Mouse (Mus musculus) lung, postnatal 0 days (tissue): Measurements from ENCODE around the gene Itpr1. TPM values are rescaled to one million over a fixed set of nuclear protein-coding genes. Genes with fewer than 3 reads are reported as not detected.

Experiments used
- ATAC-seq: fragments of 200-750 bp; cut with Nextera tagmentation; 2 replicates; pipeline ENCODE4 v1.8.0; 2017; ENCODE audit warnings: moderate library complexity
- DNase-seq: peaks from one replicate; pipeline ENCODE4 v3.0.0-alpha.2; 2016; ENCODE audit warnings: low spot score
- H3K27ac ChIP-seq: fragments of 300-500 bp; sonication (generic); 2 replicates; pipeline ENCODE4 v1.5.1; 2014; ENCODE audit warnings: antibody characterized with exemption, mild to moderate bottlenecking, low read length, mixed read lengths
- H3K27me3 ChIP-seq: fragments of 300-500 bp; sonication (generic); replicated peaks from 2 replicates; pipeline ENCODE4 v1.6.1; 2014; ENCODE audit warnings: low read length, mixed read lengths; ENCODE audit not compliant: insufficient read depth
- H3K36me3 ChIP-seq: fragments of 300-500 bp; sonication (generic); 2 replicates; pipeline ENCODE4 v1.6.1; 2014; ENCODE audit warnings: low read length, mixed read lengths; ENCODE audit not compliant: insufficient read depth
- H3K4me1 ChIP-seq: fragments of 300-500 bp; sonication (generic); 2 replicates; pipeline ENCODE4 v1.6.1; 2014; ENCODE audit warnings: antibody characterized with exemption, low read depth, low read length, mixed read lengths; ENCODE audit not compliant: insufficient read depth
- H3K4me2 ChIP-seq: fragments of 300-500 bp; sonication (generic); replicated peaks from 2 replicates; pipeline ENCODE4 v1.6.1; 2014; ENCODE audit warnings: low read depth, mild to moderate bottlenecking, low read length, moderate library complexity, mixed read lengths
- H3K4me3 ChIP-seq: fragments of 300-500 bp; sonication (generic); 2 replicates; pipeline ENCODE4 v1.5.1; 2014; ENCODE audit warnings: low read depth, low read length
- H3K9ac ChIP-seq: fragments of 300-500 bp; sonication (generic); replicated peaks from 2 replicates; pipeline ENCODE4 v1.6.1; 2014; ENCODE audit warnings: low read depth, mild to moderate bottlenecking
- H3K9me3 ChIP-seq: fragments of 300-500 bp; sonication (generic); 2 replicates; pipeline ENCODE4 v1.6.1; 2016; ENCODE audit warnings: low read length, mixed read lengths
- CTCF ChIP-seq: IDR thresholded peaks from 2 replicates; pipeline ENCODE4 v1.5.1; 2016; ENCODE audit warnings: antibody characterized with exemption, mild to moderate bottlenecking
- EP300 ChIP-seq: IDR thresholded peaks from 2 replicates; pipeline ENCODE4 v1.6.1; 2016; ENCODE audit warnings: antibody characterized with exemption, mild to moderate bottlenecking, control low read depth
- WGBS: fragments of 180-500 bp; shearing (Covaris S2); extraction: QIAGEN DNeasy Blood & Tissue Kit; methylation state at CpG from one replicate; pipeline ENCODE4 v1.1.7; 2014; 5-methylcytosine and 5-hydroxymethylcytosine counted together
- polyA plus RNA-seq: library from polyadenylated mRNA; unstranded; fragments of >200 nt; fragmentation: Nextera tagmentation; extraction: Ambion mirVana; gene quantifications from 2 replicates; pipeline ENCODE4 v1.2.1, GENCODE M21; 2015

Gene Itpr1
- polyA plus RNA-seq, 1 experiment from 2014 or later = 9.2 TPM

DNA sequence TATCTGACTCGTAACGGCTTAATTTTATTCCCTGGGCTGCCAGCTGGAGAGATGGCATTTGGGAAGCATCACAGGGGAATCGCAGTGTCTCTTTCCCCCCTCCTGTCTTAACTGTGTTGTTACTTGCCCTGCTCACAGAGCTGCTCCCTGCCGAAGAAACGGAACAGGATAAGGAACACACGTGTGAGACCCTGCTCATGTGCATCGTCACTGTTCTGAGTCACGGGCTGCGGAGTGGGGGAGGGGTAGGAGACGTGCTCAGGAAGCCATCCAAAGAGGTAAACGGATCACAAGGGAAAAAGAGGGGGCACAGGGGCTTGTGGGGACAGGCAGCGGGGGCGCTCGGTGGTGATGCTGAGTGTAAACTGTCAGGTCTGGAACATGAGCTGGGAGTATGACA lies 305.7 kb downstream of the Itpr1 start:
- TF ChIP-seq CTCF (no peak), EP300 (no peak)
- no peak overlapping the region for H3K27ac ChIP-seq
- H3K4me3 ChIP-seq = no peak overlapping the region
- DNase-seq = no peak
- H3K36me3 ChIP-seq = no peaks in the 10 kb centered on the region
- no peak overlapping the region for H3K9ac ChIP-seq
- no peak overlapping the region for H3K4me2 ChIP-seq
- no peaks in the 10 kb centered on the region for H3K9me3 ChIP-seq
- ATAC-seq = no peak
- H3K27me3 ChIP-seq = no peaks in the 10 kb centered on the region
- 58% methylated on average over 14 of the region's 14 CpGs for WGBS
- peaks cover 3% of the 10 kb centered on the region; the same call in 1 of the 2 replicates for H3K4me1 ChIP-seq

DNA sequence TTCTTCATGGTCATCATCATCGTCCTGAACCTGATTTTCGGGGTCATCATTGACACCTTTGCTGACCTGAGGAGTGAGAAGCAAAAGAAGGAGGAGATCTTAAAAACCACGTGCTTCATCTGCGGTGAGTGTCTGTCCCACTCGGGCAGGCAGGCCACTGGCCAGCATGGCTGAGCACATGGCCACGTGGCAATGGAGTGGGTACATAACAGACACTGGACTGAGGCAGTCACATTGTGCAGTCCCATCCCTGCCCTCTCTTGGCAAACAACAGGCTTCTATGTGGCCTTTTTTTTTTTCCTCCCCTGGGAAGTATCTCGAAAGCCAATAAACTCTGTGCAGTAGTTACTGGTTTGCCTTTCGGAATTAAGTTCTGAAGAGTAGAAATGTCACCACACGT lies 306.4 kb downstream of the Itpr1 start:
- Histone ChIP-seq H3K4me3 (no peak overlapping the region), H3K4me2 (no peak overlapping the region), H3K36me3 (no peaks in the 10 kb centered on the region), H3K4me1 (peaks cover 3% of the 10 kb centered on the region; the same call in 1 of the 2 replicates), H3K9ac (no peak overlapping the region), H3K27me3 (no peaks in the 10 kb centered on the region), H3K27ac (no peak overlapping the region), H3K9me3 (no peaks in the 10 kb centered on the region)
- ATAC-seq (no peak), DNase-seq (no peak)
- TF ChIP-seq EP300 (no peak), CTCF (no peak)
- WGBS = 84% methylated on average over 9 of the region's 9 CpGs

DNA sequence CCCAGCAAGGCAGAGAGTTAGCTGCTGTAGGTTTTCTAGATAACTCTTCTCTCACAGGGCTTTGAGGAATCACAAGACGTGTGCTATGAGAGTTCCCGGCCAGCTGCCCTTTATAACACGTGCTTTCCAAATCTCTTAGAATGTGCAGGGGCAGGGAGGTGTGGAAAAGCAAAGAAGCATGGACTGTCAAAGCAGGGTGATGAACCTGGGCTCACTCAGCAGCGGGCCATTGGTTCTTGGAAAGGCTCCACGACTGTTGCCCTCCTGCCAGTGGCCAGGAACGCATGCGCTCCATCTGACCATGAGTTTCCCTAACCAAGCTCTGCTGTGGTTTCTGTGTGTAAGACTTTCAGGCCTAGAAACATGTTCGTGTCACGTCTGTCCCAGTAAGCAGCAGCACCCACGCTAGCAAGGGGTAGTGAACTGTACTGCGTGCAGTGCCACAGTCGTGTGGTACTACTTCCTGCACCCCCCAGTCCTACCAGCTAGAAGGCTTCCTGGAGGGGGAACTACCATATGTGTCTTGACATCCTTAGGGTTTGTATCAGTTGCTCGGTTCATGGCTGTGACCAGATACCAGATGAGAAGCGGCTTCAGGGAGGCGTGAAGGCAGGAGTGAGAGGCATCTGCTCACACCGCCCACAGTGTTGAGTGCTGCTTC lies 311.2 kb downstream of the Itpr1 start:
- H3K36me3 ChIP-seq = no peaks in the 10 kb centered on the region
- H3K4me3 ChIP-seq = no peak overlapping the region
- H3K4me1 ChIP-seq = no peaks in the 10 kb centered on the region
- no peak overlapping the region for H3K9ac ChIP-seq
- 91% methylated on average over 16 of the region's 16 CpGs for WGBS
- ATAC-seq = no peak
- H3K27ac ChIP-seq = no peak overlapping the region
- DNase-seq = no peak
- H3K27me3 ChIP-seq = no peaks in the 10 kb centered on the region
- no peak overlapping the region for H3K4me2 ChIP-seq
- TF ChIP-seq EP300 (no peak), CTCF (no peak)
- H3K9me3 ChIP-seq = no peaks in the 10 kb centered on the region

DNA sequence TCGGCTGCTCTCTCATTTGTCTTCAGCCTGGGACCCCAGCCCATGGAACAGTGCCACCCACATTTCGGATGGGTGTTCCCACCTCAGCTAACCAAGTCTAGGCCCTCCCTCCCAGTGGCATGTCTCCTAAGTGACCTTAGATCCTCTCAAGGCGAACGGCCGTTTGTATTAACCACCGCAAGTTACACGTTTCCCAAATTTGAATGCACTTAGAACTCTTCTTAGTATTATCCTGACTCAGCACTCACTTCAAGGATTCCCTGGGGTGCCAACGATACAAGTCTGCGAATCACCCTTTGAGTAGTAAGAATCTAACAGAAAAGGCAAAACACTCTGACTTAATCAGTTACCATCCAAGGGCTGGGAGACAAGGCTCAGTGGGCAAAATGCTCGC lies 311.7 kb downstream of the Itpr1 start:
- TF ChIP-seq EP300 = no peak
- TF ChIP-seq CTCF = no peak
- Histone ChIP-seq H3K36me3 (no peaks in the 10 kb centered on the region), H3K4me3 (no peak overlapping the region), H3K4me2 (no peak overlapping the region), H3K27me3 (no peaks in the 10 kb centered on the region), H3K9me3 (no peaks in the 10 kb centered on the region), H3K27ac (no peak overlapping the region), H3K9ac (no peak overlapping the region), H3K4me1 (no peaks in the 10 kb centered on the region)
- DNase-seq = no peak
- WGBS = 91% methylated on average over 10 of the region's 10 CpGs
- no peak for ATAC-seq

DNA sequence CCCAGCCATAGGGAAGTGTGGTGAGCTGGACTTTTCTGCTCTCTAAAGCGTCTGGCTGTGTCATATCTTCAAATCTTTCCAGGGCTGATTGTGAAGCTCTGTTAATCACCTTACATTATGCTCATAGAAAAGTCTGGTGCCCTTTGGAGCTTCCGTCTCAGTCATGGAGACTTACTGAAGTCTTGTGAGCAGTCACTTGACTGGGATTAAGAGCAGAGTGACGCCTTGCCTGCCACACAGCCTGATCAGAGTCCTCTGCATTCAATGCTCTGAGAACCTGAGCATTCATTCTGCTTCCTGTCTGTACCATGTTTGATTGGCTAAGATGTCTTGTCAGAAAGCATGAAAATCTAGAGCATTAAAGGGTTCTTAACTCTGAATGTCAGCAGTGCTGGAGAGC lies 314.7 kb downstream of the Itpr1 start:
- DNase-seq = no peak
- TF ChIP-seq EP300 (no peak), CTCF (no peak)
- Histone ChIP-seq H3K36me3 (no peaks in the 10 kb centered on the region), H3K4me3 (no peak overlapping the region), H3K4me1 (peaks cover 6% of the 10 kb centered on the region; the same call in 1 of the 2 replicates), H3K4me2 (no peak overlapping the region), H3K9me3 (no peaks in the 10 kb centered on the region), H3K9ac (no peak overlapping the region), H3K27ac (no peak overlapping the region), H3K27me3 (no peaks in the 10 kb centered on the region)
- no peak for ATAC-seq
- WGBS = 74% methylated on average over 3 of the region's 3 CpGs

DNA sequence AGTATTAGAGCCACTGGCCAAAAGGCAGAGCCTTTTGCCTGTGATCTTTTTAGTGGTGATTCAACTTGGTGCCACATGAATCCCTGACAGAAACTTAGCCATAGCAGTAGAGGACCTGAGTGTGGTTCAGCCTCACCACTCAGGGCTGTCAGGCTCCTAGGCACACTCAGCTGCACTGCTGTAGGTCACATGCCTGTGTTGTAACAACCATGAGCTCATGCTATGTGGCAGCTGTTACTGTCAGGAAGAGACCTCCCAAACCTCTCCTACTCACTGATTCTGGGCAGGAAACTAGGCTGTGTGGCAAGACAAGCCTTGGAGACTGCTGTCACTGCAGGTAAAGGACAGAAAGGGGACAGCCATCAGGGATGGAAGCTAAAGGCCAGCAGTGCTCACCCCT lies 315.1 kb downstream of the Itpr1 start:
- H3K27ac ChIP-seq = no peak overlapping the region
- no peak overlapping the region for H3K4me3 ChIP-seq
- no peak overlapping the region for H3K4me2 ChIP-seq
- peaks cover 8% of the 10 kb centered on the region; the same call in 1 of the 2 replicates for H3K4me1 ChIP-seq
- H3K9ac ChIP-seq = no peak overlapping the region
- no peaks in the 10 kb centered on the region for H3K36me3 ChIP-seq
- no peaks in the 10 kb centered on the region for H3K9me3 ChIP-seq
- H3K27me3 ChIP-seq = no peaks in the 10 kb centered on the region
- peak; percentile 76 for DNase-seq
- peak; percentile 50 for TF ChIP-seq EP300
- TF ChIP-seq CTCF = no peak
- ATAC-seq = peak; percentile 81
